Mouse (Mus musculus) E14TG2a.4 (cell line): ENCODE results near the gene Stat2.
A peak's percentile ranks its signal among the peaks of the same experiment; 100 is the strongest.

Experiments
- H3K27me3 ChIP-seq: 2 replicates; pipeline ENCODE4 v1.6.1; 2014; ENCODE audit warnings: low read length, control low read depth; ENCODE audit not compliant: insufficient read depth
- H3K36me3 ChIP-seq: 2 replicates; pipeline ENCODE4 v1.6.1; 2014; ENCODE audit warnings: low read length, control low read depth; ENCODE audit not compliant: insufficient read depth
- H3K4me1 ChIP-seq: replicated peaks from 2 replicates; pipeline ENCODE4 v1.6.1; 2014; ENCODE audit warnings: low read depth, low read length, control low read depth
- H3K4me3 ChIP-seq: replicated peaks from 2 replicates; pipeline ENCODE4 v1.5.1; 2014; ENCODE audit warnings: mild to moderate bottlenecking, low read length
- H3K9me3 ChIP-seq: 2 replicates; pipeline ENCODE4 v1.6.1; 2014; ENCODE audit warnings: low read length, control low read depth
- CTCF ChIP-seq: conservative IDR thresholded peaks from 2 replicates; pipeline ENCODE4 v1.5.1; 2014; ENCODE audit warnings: low read length
- NANOG ChIP-seq: IDR thresholded peaks from 2 replicates; pipeline ENCODE4 v1.6.1; 2014; ENCODE audit warnings: borderline replicate concordance, low read length, mixed read lengths
- POU5F1 ChIP-seq: IDR thresholded peaks from 2 replicates; pipeline ENCODE4 v1.6.1; 2014; ENCODE audit warnings: low read length, borderline replicate concordance

The Stat2 gene

DNA sequence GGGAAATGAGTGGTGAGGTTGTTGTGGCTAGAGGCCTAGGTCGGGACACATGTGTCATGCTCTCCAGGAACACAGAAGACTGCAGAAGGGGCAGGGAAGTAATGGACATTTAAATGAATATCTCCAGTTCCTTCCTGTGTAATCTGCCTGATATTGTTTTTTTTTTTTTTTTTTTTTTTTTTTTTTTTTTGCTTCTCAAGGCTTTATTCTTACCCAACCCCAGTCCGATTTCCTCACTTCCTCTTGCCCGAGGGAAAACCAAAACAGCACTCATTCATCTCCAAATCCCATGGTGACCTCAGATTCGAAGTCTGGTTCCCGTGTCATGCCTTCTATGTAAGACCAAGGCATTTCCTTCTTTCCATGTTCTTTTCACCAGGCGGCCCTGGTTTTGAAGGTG, 27.9 kb downstream of the Stat2 start:
- Histone ChIP-seq H3K4me3 (peak overlapping the region; percentile 66), H3K4me1 (peaks cover 54% of the 10 kb centered on the region), H3K9me3 (no peaks in the 10 kb centered on the region), H3K36me3 (no peaks in the 10 kb centered on the region), H3K27me3 (no peaks in the 10 kb centered on the region)
- no peak for TF ChIP-seq POU5F1
- TF ChIP-seq NANOG: no peak
- TF ChIP-seq CTCF: no peak

DNA sequence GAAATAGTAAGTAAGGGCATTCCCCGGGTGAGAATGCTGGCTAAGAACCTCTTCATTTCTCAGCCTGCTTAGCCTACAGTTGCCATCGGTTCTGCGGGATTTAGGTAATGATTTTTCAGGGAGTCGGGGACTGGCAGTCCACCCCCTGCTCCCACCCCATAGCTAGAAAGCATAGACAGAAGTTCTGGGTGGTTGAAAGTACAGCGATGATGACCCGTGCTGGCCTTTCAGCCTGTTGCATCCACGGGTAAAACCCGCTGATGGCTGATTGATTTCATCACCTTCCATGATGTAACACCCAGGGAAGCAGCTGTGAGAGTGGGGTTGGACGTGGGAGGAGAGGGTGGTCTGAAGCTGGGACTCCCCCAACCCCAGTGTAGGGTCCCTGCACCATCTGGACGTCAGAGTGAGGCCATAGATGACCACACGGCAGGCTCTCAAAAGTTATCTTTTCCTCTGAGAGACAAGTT, 28.4 kb downstream of the Stat2 start, which contains the start of gene Il23a:
Il23a (minus strand) TSS at position 51 of the 470 bp plus-strand sequence.
- Histone ChIP-seq H3K27me3 (no peaks in the 10 kb centered on the region), H3K4me3 (peak within 1 kb of the TSS; percentile 66), H3K4me1 (peaks cover 56% of the 10 kb centered on the region), H3K36me3 (no peaks in the 10 kb centered on the region), H3K9me3 (no peaks in the 10 kb centered on the region)
- no peak for TF ChIP-seq NANOG
- TF ChIP-seq CTCF: no peak
- TF ChIP-seq POU5F1: no peak

GRCm38 (mm10) chr10:128302357-128302756, 32.0 kb downstream of the Stat2 start:
- Histone ChIP-seq H3K4me3 (peak overlapping the region; percentile 91), H3K9me3 (no peaks in the 10 kb centered on the region), H3K4me1 (peaks cover 55% of the 10 kb centered on the region), H3K36me3 (peaks cover 24% of the 10 kb centered on the region), H3K27me3 (no peaks in the 10 kb centered on the region)
- TF ChIP-seq NANOG: no peak
- TF ChIP-seq POU5F1: no peak
- no peak for TF ChIP-seq CTCF

GRCm38 (mm10) chr10:128302785-128303125, 32.4 kb downstream of the Stat2 start:
- Histone ChIP-seq H3K9me3 (no peaks in the 10 kb centered on the region), H3K27me3 (no peaks in the 10 kb centered on the region), H3K4me1 (peaks cover 51% of the 10 kb centered on the region), H3K36me3 (peaks cover 25% of the 10 kb centered on the region), H3K4me3 (peak overlapping the region; percentile 91)
- TF ChIP-seq POU5F1 (no peak), CTCF (no peak), NANOG (no peak)

DNA sequence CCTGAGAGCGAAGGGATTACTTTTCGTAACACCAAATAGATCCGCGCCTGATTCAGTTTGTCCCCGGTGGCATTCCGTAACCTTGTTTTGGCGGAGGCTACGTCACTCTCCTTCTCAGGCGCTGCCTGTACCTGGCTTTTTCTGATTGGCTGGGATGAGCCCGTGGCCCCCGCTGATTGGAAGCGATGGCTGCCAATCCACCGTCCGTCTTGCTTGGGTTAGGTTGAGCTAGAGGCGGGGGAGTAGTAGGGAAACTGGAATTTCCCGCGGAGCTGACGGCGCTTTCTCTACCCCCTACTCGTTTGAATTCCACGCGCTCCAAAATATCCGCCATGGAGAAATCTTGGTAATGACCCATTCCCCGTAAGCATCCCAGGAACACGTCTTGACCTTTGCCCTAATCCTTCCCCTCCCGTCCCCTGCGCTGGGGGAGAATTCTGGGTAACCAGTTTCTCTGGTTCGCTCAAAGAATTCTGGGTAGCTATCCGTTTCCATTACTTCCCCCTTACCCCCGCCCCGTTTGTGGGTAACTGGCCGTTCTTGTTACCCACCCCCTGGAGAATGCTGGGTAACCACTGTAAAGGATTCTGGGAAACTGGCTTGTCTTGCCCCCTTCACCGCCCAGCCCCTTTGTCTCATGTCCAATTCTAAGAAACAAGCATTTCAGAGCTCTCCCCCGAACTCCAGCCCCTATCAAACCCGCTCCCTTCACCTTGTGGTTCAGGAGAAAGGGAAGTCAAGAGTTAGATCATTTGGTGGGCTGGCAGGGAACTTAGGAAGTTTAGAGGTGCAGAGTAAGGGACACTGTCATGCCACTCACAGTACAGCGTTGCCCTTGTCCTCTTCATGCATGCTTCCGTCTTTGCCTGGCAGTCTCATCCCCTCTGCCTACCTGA, 33.0 kb downstream of the Stat2 start, which contains the start of gene Pan2:
Pan2 (plus strand) TSS at position 210 of the 896 bp plus-strand sequence.
- Histone ChIP-seq H3K36me3 (peaks cover 31% of the 10 kb centered on the region), H3K4me1 (peaks cover 45% of the 10 kb centered on the region), H3K4me3 (peak within 1 kb of the TSS; percentile 91), H3K27me3 (no peaks in the 10 kb centered on the region), H3K9me3 (no peaks in the 10 kb centered on the region)
- no peak for TF ChIP-seq CTCF
- TF ChIP-seq NANOG: no peak
- TF ChIP-seq POU5F1: no peak

DNA sequence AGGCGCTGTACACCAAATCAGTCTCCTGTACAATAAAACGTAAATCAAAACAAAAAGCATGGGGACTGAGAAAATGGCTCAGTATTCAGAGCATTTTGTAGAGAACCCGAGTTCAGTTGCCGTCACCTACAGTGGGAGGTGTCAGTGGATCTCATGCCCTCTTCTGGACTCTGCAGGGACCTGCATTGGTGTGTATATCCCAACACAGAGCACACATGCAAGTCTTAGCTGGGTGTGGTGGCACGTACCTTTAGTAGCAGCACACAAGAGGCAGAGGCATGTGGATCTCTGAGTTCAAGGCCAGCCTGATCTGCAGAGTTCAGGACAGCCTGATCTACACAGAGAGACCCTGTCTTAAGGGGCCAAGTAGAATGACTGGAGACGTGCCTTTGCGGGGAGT, 39.3 kb downstream of the Stat2 start:
- no peak overlapping the region for H3K4me3 ChIP-seq
- H3K36me3 ChIP-seq: peaks cover 85% of the 10 kb centered on the region
- TF ChIP-seq POU5F1 (no peak), NANOG (no peak), CTCF (no peak)
- H3K9me3 ChIP-seq: no peaks in the 10 kb centered on the region
- H3K27me3 ChIP-seq: no peaks in the 10 kb centered on the region
- H3K4me1 ChIP-seq: peaks cover 14% of the 10 kb centered on the region

GRCm38 (mm10) chr10:128310177-128310576, 39.8 kb downstream of the Stat2 start:
- Histone ChIP-seq H3K4me3 (no peak overlapping the region), H3K9me3 (no peaks in the 10 kb centered on the region), H3K4me1 (peaks cover 11% of the 10 kb centered on the region), H3K36me3 (peaks cover 88% of the 10 kb centered on the region), H3K27me3 (no peaks in the 10 kb centered on the region)
- no peak for TF ChIP-seq NANOG
- no peak for TF ChIP-seq POU5F1
- TF ChIP-seq CTCF: no peak

- H3K9me3 ChIP-seq: no peaks in the 10 kb centered on the region
- peaks cover 88% of the 10 kb centered on the region for H3K36me3 ChIP-seq
- no peak overlapping the region for H3K4me3 ChIP-seq
- TF ChIP-seq NANOG (no peak), POU5F1 (no peak), CTCF (no peak)
- no peaks in the 10 kb centered on the region for H3K27me3 ChIP-seq
- H3K4me1 ChIP-seq: peaks cover 11% of the 10 kb centered on the region
Measured at GRCm38 (mm10) chr10:128310902-128311301, 40.5 kb downstream of the Stat2 start.

- H3K36me3 ChIP-seq: peaks cover 94% of the 10 kb centered on the region
- H3K9me3 ChIP-seq: no peaks in the 10 kb centered on the region
Measured at GRCm38 (mm10) chr10:128315578-128315977, 45.2 kb downstream of the Stat2 start.

More at GRCm38 (mm10) chr10:128315578-128315977, 45.2 kb downstream of the Stat2 start:
- TF ChIP-seq CTCF (no peak), NANOG (no peak), POU5F1 (no peak)
- Histone ChIP-seq H3K4me1 (peaks cover 12% of the 10 kb centered on the region), H3K4me3 (no peak overlapping the region), H3K27me3 (no peaks in the 10 kb centered on the region)
